Mouse (Mus musculus) heart, adult 2 months (tissue): Measurements from ENCODE around the gene Mtf2. TPM values are rescaled to one million over a fixed set of nuclear protein-coding genes. Genes with fewer than 3 reads are reported as not detected.

Source experiments
- DNase-seq, 2 experiments: peaks; one replicate each; pipeline ENCODE4 v3.0.0; 2021
- H3K27ac ChIP-seq: fragments of 200-600 bp; 2 replicates; pipeline ENCODE4 v1.8.1; 2022
- H3K27me3 ChIP-seq: fragments of 200-500 bp; 2 replicates; pipeline ENCODE4 v1.6.1; 2012; ENCODE audit warnings: mild to moderate bottlenecking, low read length, inconsistent platforms, mixed read lengths; ENCODE audit not compliant: control insufficient read depth, insufficient read depth
- H3K36me3 ChIP-seq: fragments of 200-500 bp; 2 replicates; pipeline ENCODE4 v1.6.1; 2012; ENCODE audit warnings: low read length, inconsistent platforms; ENCODE audit not compliant: control insufficient read depth, insufficient read depth
- H3K4me1 ChIP-seq: fragments of 200-500 bp; 2 replicates; pipeline ENCODE4 v1.6.1; 2011; ENCODE audit warnings: low read length; ENCODE audit not compliant: control insufficient read depth, insufficient read depth
- H3K4me3 ChIP-seq: fragments of 200-600 bp; 2 replicates; pipeline ENCODE4 v1.8.1; 2022
- H3K79me2 ChIP-seq: fragments of 200-500 bp; replicated peaks from 2 replicates; pipeline ENCODE4 v1.6.1; 2012; ENCODE audit warnings: mild to moderate bottlenecking, inconsistent platforms, low read length, moderate library complexity, mixed read lengths; ENCODE audit not compliant: control insufficient read depth, insufficient read depth
- H3K9ac ChIP-seq: fragments of 200-500 bp; 2 replicates; pipeline ENCODE4 v1.6.1; 2012; ENCODE audit warnings: low read depth, mild to moderate bottlenecking, control low read depth, inconsistent platforms, low read length, mixed read lengths
- CTCF ChIP-seq: fragments of 200-600 bp; IDR thresholded peaks from 2 replicates; pipeline ENCODE4 v1.8.1; 2022; ENCODE audit warnings: antibody characterized with exemption, mild to moderate bottlenecking, moderate library complexity
- EP300 ChIP-seq: fragments of 200-500 bp; IDR thresholded peaks from 2 replicates; pipeline ENCODE4 v1.6.1; 2011; ENCODE audit warnings: low read depth, low read length, control low read depth; ENCODE audit not compliant: insufficient read depth
- POLR2A ChIP-seq: fragments of 200-500 bp; IDR thresholded peaks from 2 replicates; pipeline ENCODE4 v1.6.1; 2011; ENCODE audit warnings: mild to moderate bottlenecking, low read depth, low read length, control low read depth; ENCODE audit not compliant: insufficient read depth
- WGBS: fragments of 180-500 bp; shearing (Covaris S2); methylation state at CpG from one replicate; pipeline ENCODE4 v1.1.7; 2018; 5-methylcytosine and 5-hydroxymethylcytosine counted together
- intact Hi-C: fragments of 180-260 bp; cut with DNase I; formaldehyde crosslinking; loops from one replicate; pipeline ENCODE4 v1.15.1; 2025
- polyA plus RNA-seq: library from polyadenylated mRNA; depleted of rRNA; stranded (reverse); fragments of >200 nt; gene quantifications from 2 replicates; pipeline ENCODE4 v1.2.3, GENCODE M21; 2012
- total RNA-seq, 2 experiments: library from RNA; stranded (reverse); gene quantifications; 2 replicates each; pipeline ENCODE4 v1.2.3; 2021

Gene Mtf2
- total and polyA plus RNA-seq, 3 experiments, result 5.8 to 12.2 (median 10.7) TPM

DNA sequence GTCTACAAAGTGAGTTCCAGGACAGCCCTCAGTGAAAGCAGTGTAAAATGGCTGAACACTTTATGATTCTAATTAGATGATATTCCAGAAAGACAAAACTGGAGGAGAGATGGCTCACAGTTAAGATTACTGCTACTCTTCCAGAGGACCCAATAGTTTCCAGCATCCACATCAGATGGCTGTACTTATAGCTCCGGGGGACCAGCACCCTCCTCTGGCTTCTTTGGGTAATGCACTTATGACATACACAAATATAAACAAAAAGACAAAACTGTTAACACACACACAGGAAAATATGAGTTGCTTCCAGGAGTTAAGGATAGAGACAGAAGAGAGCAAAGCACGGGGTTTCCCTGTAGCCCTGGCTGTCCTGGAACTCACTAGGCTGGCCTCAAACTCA lies 35.5 kb upstream of the Mtf2 start:
- Histone ChIP-seq H3K4me1 (no peaks in the 10 kb centered on the region), H3K4me3 (no peak overlapping the region), H3K27ac (no peak overlapping the region), H3K79me2 (no peaks in the 10 kb centered on the region), H3K27me3 (no peaks in the 10 kb centered on the region), H3K9ac (no peak overlapping the region), H3K36me3 (no peaks in the 10 kb centered on the region)
- DNase-seq, result no peak
- 59% methylated on average over 2 of the region's 2 CpGs for WGBS
- no peak for TF ChIP-seq POLR2A
- TF ChIP-seq CTCF, result peak; percentile 65
- no peak for TF ChIP-seq EP300
- intact Hi-C loops, result loop anchor here (2.0 to 5.0 kb wide), 2 partner anchors 52 to 109 kb away; no protein-coding TSS in a partner anchor

DNA sequence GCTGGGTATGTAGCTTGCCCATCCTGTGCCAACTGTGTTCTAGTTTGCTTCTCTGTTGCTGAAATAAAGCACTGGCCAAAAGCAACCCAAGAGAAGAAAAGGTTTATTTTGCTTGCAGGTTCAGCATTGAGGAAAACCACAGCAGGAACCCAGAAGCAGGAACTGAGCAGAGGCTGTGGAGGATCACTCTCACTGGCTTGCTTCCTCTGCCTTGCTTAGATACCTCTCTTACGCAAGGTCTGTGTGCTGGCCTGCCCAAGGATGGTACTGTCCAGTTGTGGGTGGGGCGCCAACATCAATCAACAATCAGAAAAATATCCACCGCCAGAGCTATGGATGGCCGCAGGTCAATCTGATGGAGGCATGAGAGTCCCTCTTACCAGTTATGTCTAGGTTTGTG lies 34.2 kb upstream of the Mtf2 start:
- intact Hi-C loops, result loop anchor here (2.0 to 5.0 kb wide), 2 partner anchors 51 to 110 kb away; no protein-coding TSS in a partner anchor
- TF ChIP-seq EP300 (no peak), CTCF (no peak), POLR2A (no peak)
- H3K4me1 ChIP-seq, result no peaks in the 10 kb centered on the region
- no peaks in the 10 kb centered on the region for H3K79me2 ChIP-seq
- H3K36me3 ChIP-seq, result no peaks in the 10 kb centered on the region
- DNase-seq, result no peak
- H3K27ac ChIP-seq, result no peak overlapping the region
- WGBS, result 94% methylated on average over 4 of the region's 4 CpGs
- H3K9ac ChIP-seq, result no peak overlapping the region
- no peak overlapping the region for H3K4me3 ChIP-seq
- H3K27me3 ChIP-seq, result no peaks in the 10 kb centered on the region

DNA sequence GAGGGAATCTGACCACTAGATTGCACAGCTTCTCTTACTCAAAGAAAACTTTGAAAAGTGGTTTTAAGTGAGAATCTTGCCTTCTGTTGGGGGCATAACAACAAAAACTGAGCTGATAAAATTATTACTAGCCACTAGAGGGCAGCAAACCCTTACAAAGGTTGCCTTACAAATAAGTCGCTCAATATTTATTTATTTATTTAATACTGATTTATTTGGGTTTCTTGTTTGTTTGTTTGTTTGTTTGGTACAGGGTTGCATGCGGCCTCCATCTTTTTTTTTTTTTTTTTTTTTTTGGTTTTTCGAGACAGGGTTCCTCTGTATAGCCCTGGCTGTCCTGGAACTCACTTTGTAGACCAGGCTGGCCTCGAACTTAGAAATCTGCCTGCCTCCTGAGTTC lies 31.3 kb upstream of the Mtf2 start:
- H3K27me3 ChIP-seq, result no peaks in the 10 kb centered on the region
- no peaks in the 10 kb centered on the region for H3K79me2 ChIP-seq
- TF ChIP-seq POLR2A (no peak), EP300 (no peak), CTCF (peak; percentile 79)
- H3K4me3 ChIP-seq, result no peak overlapping the region
- no peak overlapping the region for H3K9ac ChIP-seq
- 33% methylated on average over 4 of the region's 4 CpGs for WGBS
- no peak for DNase-seq
- H3K4me1 ChIP-seq, result no peaks in the 10 kb centered on the region
- intact Hi-C loops, result loop anchor here (1.0 to 5.0 kb wide), 2 partner anchors 48 to 129 kb away; no protein-coding TSS in a partner anchor
- no peaks in the 10 kb centered on the region for H3K36me3 ChIP-seq
- no peak overlapping the region for H3K27ac ChIP-seq

DNA sequence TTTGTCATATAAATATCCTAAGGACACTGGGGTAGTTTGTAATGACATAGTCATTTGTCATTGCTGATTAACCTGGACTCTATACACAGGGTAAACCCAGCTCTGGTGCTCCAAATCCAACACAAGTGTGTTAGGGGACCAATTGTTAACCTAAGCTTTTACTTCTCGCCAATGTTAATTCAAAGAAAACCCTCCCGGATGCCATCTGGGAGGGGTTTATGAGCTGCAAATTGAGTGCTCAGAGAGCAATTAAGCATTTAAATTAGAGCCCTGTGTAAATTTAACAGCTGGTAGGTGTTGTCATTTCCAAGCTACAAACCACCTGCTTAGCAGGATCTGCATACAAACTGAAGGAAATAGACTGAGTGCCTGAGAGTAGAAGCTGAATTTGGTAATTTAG lies 30.0 kb upstream of the Mtf2 start:
- 41% methylated on average over 2 of the region's 2 CpGs for WGBS

DNA sequence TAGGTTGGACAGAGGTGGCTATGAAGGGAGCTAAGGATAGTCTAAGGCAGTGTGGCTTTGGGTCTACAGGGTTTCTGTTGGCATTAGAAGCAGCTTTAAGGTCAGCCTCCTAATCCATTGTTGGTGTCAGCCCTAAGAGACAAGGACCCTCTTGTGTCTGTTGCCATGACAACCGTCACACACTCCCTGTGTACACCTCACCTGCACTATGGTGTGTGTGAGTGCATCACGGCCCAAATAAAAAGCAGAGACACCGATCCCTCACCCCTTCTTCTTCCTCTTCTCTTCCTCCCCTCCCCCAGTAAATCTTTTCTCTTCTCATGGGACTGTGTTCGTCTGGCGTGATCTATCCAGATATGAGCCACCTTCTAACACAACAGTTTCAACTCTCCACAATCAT lies 23.4 kb upstream of the Mtf2 start:
- H3K36me3 ChIP-seq, result no peaks in the 10 kb centered on the region
- no peak overlapping the region for H3K4me3 ChIP-seq
- WGBS, result 88% methylated on average over 5 of the region's 5 CpGs
- no peaks in the 10 kb centered on the region for H3K4me1 ChIP-seq
- no peak overlapping the region for H3K27ac ChIP-seq
- no peaks in the 10 kb centered on the region for H3K79me2 ChIP-seq
- no peak for DNase-seq
- no peaks in the 10 kb centered on the region for H3K27me3 ChIP-seq
- H3K9ac ChIP-seq, result no peak overlapping the region
- TF ChIP-seq EP300 (no peak), POLR2A (no peak), CTCF (no peak)
- intact Hi-C loops, result no loop called here

More for the DNA sequence above, 30.0 kb upstream of the Mtf2 start:
- no peaks in the 10 kb centered on the region for H3K36me3 ChIP-seq
- no peaks in the 10 kb centered on the region for H3K27me3 ChIP-seq
- H3K4me1 ChIP-seq, result no peaks in the 10 kb centered on the region
- H3K9ac ChIP-seq, result no peak overlapping the region
- H3K79me2 ChIP-seq, result no peaks in the 10 kb centered on the region
- intact Hi-C loops, result no loop called here
- TF ChIP-seq POLR2A (no peak), CTCF (no peak), EP300 (no peak)
- no peak for DNase-seq
- H3K27ac ChIP-seq, result no peak overlapping the region
- H3K4me3 ChIP-seq, result no peak overlapping the region

DNA sequence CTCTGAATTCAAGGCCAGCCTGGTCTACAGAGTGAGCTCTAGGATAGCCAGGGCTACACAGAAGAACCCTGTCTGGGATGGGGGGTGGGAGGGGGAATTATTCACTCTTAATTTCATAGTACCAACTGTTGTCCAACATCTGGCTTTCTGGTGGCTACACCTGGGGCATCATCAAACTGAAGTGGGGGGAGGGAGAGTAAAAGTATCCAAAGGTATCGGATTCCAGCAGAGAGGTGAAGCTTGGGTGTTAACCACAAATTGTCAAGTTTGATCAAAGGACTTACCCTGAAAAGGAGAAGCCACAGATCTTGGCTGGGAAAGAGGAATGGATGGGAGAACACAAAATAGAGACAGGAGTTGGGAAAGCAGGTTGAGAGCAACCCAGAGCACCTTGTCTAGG lies 21.6 kb upstream of the Mtf2 start:
- H3K27ac ChIP-seq, result no peak overlapping the region

More for the DNA sequence above, 21.6 kb upstream of the Mtf2 start:
- 67% methylated on average over 1 of the region's 1 CpGs for WGBS
- no peak for DNase-seq
- Histone ChIP-seq H3K36me3 (no peaks in the 10 kb centered on the region), H3K9ac (no peak overlapping the region), H3K4me1 (no peaks in the 10 kb centered on the region), H3K27me3 (no peaks in the 10 kb centered on the region), H3K79me2 (no peaks in the 10 kb centered on the region), H3K4me3 (no peak overlapping the region)
- intact Hi-C loops, result no loop called here
- TF ChIP-seq EP300, result no peak
- no peak for TF ChIP-seq POLR2A
- no peak for TF ChIP-seq CTCF
